Mouse (Mus musculus): ENCODE measurements around the gene Tnf. TPM values are rescaled to one million over a fixed set of nuclear protein-coding genes. Genes with fewer than 3 reads are reported as not detected.

Tnf gene
- polyA plus RNA-seq, 1 experiment from 2014 or later: not detected

DNA sequence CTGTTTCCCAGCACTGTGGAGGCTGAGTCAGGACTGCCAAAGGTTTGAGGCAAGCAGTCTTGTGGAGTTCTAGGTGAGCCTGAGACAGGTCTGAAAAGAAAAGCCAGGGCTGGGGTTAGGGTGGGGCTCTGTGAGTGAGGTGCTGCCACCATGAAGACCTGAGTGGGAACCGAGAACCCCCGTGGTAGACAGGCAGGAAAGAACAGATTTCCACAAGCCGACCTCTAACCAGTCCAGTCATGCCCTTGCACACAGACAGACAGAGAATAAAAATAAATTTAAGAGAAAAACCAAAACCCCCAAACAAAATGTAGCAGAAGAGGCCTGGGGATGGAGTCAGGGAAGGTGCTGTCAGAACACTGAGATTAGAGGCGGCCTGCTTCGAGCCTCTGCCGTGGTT lies 26.4 kb downstream of the Tnf start:
- no peaks in the 10 kb centered on the region for H3K27me3 ChIP-seq
- TF ChIP-seq CTCF (IDR thresholded peaks at IDR 0.05): no peak
- no peak for ATAC-seq
- in situ Hi-C loops (cut with MboI; ENCODE audit: low pct_unique_long_range_greater_than_20kb): no loop called here
- POLR2A ChIA-PET: interaction anchor here (0.6 to 1.3 kb wide), 2 partner anchors 17 to 57 kb away, joined by 4 to 7 read pairs; no protein-coding TSS in a partner anchor
- CTCF ChIA-PET: interaction anchor here (1.0 to 12.3 kb wide), 2 partner anchors 14 to 57 kb away, joined by 3 to 239 read pairs; partner anchors contain the start of genes Atp6v1g2, Ddx39b and Nfkbil1
- no peak for DNase-seq (ENCODE audit: low read depth, low spot score)

DNA sequence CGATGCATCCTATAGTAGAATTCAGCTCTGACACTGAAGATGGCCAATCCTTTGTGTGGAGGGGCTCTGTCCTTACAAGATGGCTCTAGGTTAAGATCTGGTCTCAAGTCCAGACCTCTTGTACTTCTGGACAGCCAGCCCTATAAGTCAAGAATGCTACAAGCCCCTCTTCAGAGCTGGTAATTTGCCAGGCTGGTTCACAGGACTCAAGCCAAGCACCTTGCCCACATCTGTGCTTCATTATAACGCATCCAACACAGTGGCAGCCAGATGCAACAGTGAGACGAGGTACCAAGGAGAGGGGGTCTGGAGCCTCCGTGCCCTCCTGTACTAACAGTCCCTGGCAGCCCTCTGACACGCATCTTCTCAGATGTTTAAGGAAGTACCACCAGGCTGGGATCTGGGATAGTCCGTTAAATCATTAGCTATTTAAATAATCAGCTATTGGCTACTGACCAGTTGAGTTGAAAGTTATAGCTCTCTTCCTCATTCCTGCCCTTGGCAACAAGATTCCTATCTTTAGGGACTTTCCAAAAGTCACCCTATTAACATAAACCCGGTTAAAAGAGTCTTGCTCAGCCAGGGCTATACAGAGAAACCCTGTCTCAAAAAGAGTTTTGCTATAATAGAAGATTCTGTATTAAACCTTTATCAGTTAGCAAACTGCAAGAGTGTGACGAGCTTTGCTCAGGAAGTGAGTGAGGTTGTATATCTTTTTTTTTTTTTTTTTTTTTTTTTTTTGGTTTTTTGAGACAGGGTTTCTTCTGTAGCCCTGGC lies 27.4 kb downstream of the Tnf start:
- CTCF ChIA-PET: interaction anchor here (1.0 to 12.3 kb wide), 2 partner anchors 15 to 58 kb away, joined by 3 to 239 read pairs; partner anchors contain the start of genes Atp6v1g2, Ddx39b and Nfkbil1
- POLR2A ChIA-PET: interaction anchor here (1.3 kb wide), 1 partner anchor 58 kb away, joined by 7 read pairs; no protein-coding TSS in a partner anchor

DNA sequence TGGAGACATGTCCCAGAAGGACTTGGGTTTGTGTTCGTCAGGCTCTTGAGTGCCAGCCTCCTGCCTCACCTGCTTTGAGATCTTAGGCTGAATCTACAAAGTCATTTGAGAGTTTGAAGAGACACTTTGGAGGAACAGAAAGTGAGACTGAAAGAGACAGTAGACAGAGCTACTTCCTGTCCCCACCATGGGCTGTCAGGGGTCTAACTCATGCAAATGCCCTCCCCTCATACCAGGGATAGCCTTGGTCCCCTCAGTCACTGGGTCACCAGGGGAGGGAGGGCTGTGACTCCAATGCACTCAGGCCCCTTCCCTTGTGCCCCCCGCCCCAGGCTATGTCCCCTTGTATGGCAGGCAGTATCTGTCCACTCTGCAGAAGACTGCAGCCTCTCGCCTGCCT lies 28.5 kb downstream of the Tnf start:
- ChIA-PET POLR2A (no interaction called here), CTCF (interaction anchor here (12.3 kb wide), 1 partner anchor 59 kb away, joined by 239 read pairs; the partner anchor contains the start of genes Atp6v1g2, Ddx39b and Nfkbil1)
- DNase-seq (ENCODE audit: low read depth, low spot score) (no peak), ATAC-seq (no peak)
- in situ Hi-C loops (cut with MboI; ENCODE audit: low pct_unique_long_range_greater_than_20kb): no loop called here
- H3K27me3 ChIP-seq: no peaks in the 10 kb centered on the region
- TF ChIP-seq CTCF (IDR thresholded peaks at IDR 0.05): no peak

More for the DNA sequence above, 27.4 kb downstream of the Tnf start:
- ATAC-seq: no peak
- in situ Hi-C loops (cut with MboI; ENCODE audit: low pct_unique_long_range_greater_than_20kb): no loop called here
- no peaks in the 10 kb centered on the region for H3K27me3 ChIP-seq
- DNase-seq (ENCODE audit: low read depth, low spot score): no peak
- TF ChIP-seq CTCF (IDR thresholded peaks at IDR 0.05): no peak

DNA sequence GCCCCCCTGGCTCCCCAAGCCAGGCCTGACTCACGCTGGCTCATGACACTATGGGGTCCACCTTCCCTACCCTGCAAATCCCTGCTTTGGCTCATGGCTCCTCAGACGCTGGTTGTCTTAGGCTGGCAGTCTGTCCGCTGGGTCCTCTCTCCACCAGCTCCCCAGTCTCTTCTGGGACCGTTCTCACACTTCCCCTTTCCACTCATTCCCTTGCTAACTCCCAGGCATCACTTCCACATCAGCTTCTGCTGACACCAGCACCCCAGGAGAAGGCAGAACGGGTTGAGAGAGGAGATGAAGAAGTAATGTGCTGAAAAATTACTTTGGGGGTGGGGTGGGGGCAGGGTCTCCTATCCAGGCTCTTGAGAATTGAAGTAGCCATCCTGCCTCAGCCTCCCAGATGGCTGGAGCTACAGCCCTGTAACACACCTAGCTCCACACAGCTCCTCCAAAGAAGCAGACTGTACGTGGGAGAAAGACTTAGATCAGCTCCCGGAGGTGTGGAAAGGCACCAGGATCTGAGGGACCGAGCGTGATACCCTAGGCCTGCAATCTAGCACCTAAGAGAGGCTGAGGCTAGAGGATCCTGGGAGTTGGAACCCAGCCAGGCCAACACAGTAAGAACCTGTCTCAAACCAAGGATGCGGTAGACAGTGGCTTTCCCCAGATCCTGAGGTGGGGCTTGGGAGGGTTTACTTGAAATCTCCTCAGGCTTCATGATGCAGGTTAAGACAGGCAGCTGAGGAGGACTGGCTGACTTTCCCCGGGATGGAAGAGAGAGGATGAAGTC lies 29.2 kb downstream of the Tnf start:
- H3K27me3 ChIP-seq: no peaks in the 10 kb centered on the region
- no peak for DNase-seq (ENCODE audit: low read depth, low spot score)
- ChIA-PET POLR2A (no interaction called here), CTCF (interaction anchor here (12.3 kb wide), 1 partner anchor 60 kb away, joined by 239 read pairs; the partner anchor contains the start of genes Atp6v1g2, Ddx39b and Nfkbil1)
- ATAC-seq: no peak
- no peak for TF ChIP-seq CTCF (IDR thresholded peaks at IDR 0.05)
- in situ Hi-C loops (cut with MboI; ENCODE audit: low pct_unique_long_range_greater_than_20kb): no loop called here

DNA sequence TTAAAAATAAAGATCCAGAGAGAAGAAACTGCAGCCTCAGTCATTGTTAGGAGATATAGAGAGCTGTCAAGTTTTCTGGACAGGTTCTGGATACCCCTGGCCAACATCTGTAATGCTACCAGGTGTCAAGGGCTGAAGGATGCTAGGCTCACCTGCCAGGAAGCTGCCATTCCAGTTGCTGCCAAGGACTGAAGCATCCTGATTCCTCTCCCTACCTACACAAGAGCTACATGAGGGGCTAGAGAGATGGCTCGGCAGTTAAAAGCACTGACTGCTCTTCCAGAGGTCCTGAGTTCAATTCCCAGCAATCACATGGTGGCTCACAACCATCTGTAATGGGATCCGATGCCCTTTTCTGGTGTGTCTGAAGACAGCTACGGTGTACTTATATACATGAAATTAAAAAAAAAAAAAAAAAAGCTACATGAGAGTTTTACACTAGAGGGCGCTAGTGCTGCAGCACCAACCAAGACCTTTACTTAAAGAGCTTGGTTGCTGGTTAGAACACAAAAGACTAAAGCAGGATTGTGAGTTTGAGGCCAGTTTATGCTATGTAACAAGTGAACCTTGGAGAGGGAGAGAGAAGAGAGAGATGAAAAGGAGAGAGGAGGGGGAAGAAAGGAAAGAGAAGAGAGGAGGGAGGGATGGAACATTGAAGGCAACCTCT lies 33.1 kb downstream of the Tnf start:
- POLR2A ChIA-PET: interaction anchor here (0.9 kb wide), 1 partner anchor 73 kb away, joined by 3 read pairs; the partner anchor contains the start of gene Ddx39b
- no peak for TF ChIP-seq CTCF (IDR thresholded peaks at IDR 0.05)
- no peak for DNase-seq (ENCODE audit: low read depth, low spot score)
- in situ Hi-C loops (cut with MboI; ENCODE audit: low pct_unique_long_range_greater_than_20kb): loop anchor here (5.0 kb wide), 1 partner anchor 64 kb away; the partner anchor contains the start of gene Atp6v1g2
- no peaks in the 10 kb centered on the region for H3K27me3 ChIP-seq
- no peak for ATAC-seq
- CTCF ChIA-PET: interaction anchor here (0.8 to 12.3 kb wide), 13 partner anchors 10 to 89 kb away, joined by 3 to 239 read pairs (median 4); partner anchors contain the start of genes Atp6v1g2, Ddx39b and Nfkbil1

DNA sequence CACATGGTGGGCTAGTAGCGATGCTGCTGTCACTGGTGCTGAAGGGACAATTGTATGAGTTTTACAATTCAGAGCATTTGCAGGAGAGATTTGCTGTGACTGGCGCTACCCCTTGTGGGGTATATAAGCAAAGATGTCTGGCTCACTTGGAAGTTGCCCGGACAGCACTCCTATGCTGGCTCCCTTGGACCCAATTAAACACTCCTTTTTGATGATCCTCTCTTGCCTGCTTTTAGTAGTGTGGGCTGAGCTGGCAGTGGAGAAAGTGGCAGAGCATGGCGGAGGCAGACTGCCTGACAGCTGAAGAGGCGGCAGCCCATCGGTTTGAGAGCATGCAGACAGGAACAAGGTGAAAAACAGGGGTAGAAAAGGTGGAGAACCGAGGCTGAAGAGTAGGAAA lies 34.0 kb downstream of the Tnf start:
- no peaks in the 10 kb centered on the region for H3K27me3 ChIP-seq
- POLR2A ChIA-PET: no interaction called here
- TF ChIP-seq CTCF (IDR thresholded peaks at IDR 0.05): no peak
- no peak for ATAC-seq
- CTCF ChIA-PET: interaction anchor here (0.8 to 12.3 kb wide), 7 partner anchors 10 to 90 kb away, joined by 3 to 239 read pairs (median 10); partner anchors contain the start of genes Atp6v1g2, Ddx39b, Gpank1 and Nfkbil1
- no peak for DNase-seq (ENCODE audit: low read depth, low spot score)
- in situ Hi-C loops (cut with MboI; ENCODE audit: low pct_unique_long_range_greater_than_20kb): loop anchor here (5.0 kb wide), 1 partner anchor 65 kb away; the partner anchor contains the start of gene Atp6v1g2

DNA sequence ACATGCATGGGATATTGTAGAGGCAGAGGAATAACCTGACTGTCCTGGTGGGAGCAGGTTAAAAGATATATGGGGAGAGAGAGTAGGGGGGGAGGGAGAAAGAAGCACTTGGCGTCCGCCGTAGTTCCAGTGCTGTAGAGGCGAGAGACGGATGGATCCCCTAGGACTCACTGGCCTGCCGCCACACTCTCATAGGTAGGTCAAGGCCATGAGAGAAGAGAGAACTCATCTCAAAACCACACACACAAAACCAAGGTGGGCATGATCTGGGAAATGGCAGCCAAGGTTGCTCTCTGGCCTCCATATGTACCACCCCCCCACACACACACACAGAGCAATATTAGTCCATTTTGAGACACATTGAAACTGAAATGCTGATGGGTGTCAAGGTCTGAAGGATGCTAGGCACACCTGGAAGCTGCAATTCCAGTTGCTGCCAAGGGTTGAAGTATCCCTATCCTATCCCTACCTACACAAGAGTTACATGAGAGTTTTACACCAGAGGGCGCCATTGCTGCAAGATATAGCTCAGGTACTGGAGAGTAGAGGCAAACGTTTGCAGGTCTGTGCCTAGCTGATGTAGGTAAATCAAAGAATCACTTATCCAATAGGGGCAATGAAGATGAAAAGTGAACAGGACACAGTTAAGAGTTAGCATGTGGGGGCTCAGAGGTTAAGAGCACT lies 35.3 kb downstream of the Tnf start:
- in situ Hi-C loops (cut with MboI; ENCODE audit: low pct_unique_long_range_greater_than_20kb): loop anchor here (5.0 kb wide), 1 partner anchor 66 kb away; the partner anchor contains the start of gene Atp6v1g2
- no peaks in the 10 kb centered on the region for H3K27me3 ChIP-seq
- ATAC-seq (no peak), DNase-seq (ENCODE audit: low read depth, low spot score) (peak; percentile 38)
- POLR2A ChIA-PET: interaction anchor here (2.2 kb wide), 1 partner anchor 67 kb away, joined by 5 read pairs; the partner anchor contains the start of gene Atp6v1g2
- CTCF ChIA-PET: interaction anchor here (0.8 to 12.3 kb wide), 8 partner anchors 11 to 91 kb away, joined by 3 to 239 read pairs (median 5); partner anchors contain the start of genes Atp6v1g2, Ddx39b, Ltb and Nfkbil1
- no peak for TF ChIP-seq CTCF (IDR thresholded peaks at IDR 0.05)

DNA sequence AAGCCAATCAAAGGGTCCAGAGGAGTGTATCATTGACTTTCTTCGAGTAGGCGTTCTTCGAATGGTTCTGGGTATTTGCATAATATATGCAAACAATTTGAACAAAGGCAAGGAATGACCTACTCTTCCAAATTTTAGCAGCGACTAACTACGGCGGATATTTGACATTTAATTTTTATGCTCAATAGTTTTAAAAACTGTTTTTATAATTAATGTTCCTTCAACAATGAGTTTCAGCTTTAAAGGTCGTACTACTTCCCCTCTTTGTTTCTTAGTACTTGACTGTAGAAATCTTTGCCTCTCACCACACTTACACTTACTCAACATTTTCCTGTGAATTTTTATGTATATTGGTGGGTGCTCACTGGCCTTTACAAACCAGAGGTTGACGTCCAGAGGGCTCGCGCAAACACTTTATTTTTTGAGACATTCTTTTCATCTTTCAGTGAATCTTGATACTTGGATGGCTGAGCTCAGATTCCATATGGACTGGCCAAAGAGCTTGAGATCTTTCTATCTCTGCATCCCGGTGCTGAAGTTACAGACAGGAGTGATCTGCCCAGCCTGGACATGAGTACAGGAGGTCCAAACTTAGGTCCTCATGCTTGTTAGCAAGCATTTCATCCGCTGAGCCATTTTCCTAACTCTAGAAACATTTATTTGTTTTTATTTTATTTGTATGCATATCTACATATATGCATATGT lies 36.2 kb downstream of the Tnf start:
- no peak for DNase-seq (ENCODE audit: low read depth, low spot score)
- peak; percentile 73 for ATAC-seq
- in situ Hi-C loops (cut with MboI; ENCODE audit: low pct_unique_long_range_greater_than_20kb): loop anchor here (5.0 kb wide), 1 partner anchor 67 kb away; the partner anchor contains the start of gene Atp6v1g2
- ChIA-PET CTCF (interaction anchor here (0.9 to 12.3 kb wide), 5 partner anchors 13 to 67 kb away, joined by 3 to 239 read pairs (median 10); partner anchors contain the start of genes Atp6v1g2, Ddx39b, Ltb and Nfkbil1), POLR2A (interaction anchor here (1.6 to 2.2 kb wide), 2 partner anchors 68 to 79 kb away, joined by 4 to 5 read pairs; partner anchors contain the start of gene Atp6v1g2)
- no peak for TF ChIP-seq CTCF (IDR thresholded peaks at IDR 0.05)
- H3K27me3 ChIP-seq: no peaks in the 10 kb centered on the region
